Mouse (Mus musculus): ENCODE data around the gene Sh3tc1.

The Sh3tc1 gene

DNA sequence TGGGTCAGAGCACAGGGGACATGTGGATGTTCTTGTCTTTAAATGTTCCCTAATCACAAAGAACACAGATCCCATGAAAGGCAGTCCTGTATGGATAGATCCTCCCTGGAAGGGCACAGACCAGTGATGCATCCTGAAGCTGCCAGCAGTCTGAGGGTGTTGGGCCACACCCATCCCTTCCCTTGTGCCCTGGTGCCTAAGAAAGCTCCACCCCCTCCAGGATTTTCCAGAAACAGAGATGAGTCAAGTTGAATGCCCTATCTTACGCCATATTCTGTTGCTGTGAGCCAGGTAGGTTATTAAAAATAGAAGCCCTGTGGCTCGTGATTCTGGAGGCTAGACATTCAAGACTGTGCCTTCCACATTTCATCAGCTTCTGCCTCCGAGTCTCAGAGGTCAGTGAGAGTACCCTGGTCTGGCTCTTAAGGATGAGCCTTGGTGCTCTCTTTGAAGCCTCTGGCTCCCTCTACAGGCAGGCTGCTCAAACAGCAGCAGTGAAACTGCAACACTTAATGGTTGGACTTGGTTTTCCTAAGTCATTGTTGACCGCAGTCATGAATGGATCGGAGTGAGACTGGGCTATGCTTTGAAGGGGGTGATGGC lies 15.4 kb upstream of the Sh3tc1 start:
- WGBS, result 22% methylated on average over 5 of the region's 5 CpGs

DNA sequence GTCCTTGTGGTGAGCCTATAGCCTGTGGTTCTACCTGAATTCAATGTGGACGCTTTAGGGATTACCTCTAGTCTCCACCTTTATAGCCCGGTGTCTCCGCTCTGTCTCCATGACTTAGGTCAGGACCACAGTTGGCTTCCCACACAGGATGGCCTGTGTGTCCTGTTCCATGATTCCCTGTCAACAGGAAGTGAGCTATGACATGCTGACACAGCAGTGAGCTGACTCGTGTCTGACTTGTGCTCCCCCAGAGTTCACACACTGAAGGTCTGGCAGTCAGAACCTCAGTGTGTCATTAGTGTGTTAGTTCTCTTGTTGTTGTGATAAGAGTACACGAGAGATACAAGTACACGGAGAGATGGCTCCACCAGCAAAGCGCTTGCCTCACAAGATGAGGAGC lies 11.2 kb upstream of the Sh3tc1 start:
- WGBS, result 84% methylated on average over 7 of the region's 7 CpGs

DNA sequence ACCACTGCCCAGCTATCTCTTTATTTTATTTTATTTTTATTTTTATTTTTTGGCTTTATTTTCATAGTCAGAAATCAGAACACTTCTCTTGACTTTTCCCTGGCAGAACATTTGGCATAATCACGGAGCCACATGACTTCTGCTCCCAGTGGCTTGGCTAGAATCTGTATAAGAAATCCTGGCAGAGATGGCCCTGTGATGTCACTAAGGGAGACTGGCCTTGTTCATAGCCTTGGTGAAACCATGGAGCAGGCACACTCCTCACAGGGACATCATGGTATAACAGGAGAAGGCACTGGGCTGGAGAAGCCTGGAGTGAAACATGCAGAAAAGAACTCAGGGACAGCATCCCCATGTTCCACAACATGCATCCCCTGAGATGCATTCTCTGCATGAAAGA lies 10.2 kb upstream of the Sh3tc1 start:
- 79% methylated on average over 1 of the region's 1 CpGs for WGBS

DNA sequence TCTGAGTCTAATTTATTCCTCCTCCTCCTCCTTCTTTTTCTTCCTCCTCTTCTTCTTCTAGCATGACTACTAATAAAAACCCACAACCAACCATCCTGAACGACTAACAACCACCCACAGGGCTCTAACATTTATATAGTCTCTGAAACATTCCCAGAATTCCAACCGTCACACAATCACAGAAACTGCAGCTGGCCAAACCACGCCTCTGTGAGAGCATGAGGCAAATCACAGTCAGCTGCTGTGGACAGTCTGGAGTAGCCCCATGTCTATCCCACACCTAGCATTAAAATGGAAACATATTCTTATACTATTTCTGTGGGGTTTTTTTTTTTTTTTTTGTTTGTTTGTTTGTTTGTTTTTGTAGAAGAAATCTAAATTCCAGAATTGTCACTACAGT lies 9.6 kb upstream of the Sh3tc1 start:
- WGBS, result 40% methylated on average over 3 of the region's 3 CpGs

DNA sequence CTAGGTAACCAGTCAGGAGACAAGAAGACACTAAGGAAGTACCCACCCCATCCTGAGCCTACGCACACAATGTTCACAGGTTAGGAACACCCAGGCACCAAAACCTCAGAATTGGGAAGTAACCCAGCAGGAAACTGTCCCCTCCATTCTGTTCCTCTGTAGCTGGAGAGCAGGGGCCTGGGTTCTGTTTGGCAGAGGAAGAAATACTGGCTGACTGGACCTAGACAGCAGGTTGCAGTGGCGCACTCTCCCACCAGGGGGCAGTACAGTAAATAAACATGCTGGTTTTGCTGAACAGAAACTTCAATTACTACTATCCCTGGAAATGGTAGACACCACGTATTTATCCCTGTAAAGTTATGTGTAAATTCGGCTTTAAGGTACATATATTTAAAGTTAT lies 7.1 kb upstream of the Sh3tc1 start:
- WGBS, result 27% methylated on average over 4 of the region's 4 CpGs

DNA sequence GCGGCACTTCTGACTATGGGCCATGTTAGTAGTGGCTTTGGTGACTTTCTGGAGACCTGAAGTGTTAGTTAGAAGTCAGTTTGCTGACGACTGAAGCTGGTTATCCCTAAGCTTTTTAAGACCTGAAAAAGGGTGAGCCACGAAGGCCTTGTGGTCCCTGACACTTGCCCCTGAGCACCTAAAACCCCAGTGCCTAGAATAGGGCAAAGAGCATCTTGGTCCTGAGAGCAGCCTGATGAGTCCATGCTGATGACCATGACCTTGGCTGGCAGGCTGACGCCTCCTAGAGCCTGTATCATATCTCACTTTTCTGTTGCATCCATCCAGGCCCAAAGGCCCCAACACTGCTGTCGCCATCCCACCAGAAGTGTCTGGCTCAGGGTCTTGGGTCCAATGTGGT lies 5.6 kb upstream of the Sh3tc1 start:
- 94% methylated on average over 5 of the region's 5 CpGs for WGBS

DNA sequence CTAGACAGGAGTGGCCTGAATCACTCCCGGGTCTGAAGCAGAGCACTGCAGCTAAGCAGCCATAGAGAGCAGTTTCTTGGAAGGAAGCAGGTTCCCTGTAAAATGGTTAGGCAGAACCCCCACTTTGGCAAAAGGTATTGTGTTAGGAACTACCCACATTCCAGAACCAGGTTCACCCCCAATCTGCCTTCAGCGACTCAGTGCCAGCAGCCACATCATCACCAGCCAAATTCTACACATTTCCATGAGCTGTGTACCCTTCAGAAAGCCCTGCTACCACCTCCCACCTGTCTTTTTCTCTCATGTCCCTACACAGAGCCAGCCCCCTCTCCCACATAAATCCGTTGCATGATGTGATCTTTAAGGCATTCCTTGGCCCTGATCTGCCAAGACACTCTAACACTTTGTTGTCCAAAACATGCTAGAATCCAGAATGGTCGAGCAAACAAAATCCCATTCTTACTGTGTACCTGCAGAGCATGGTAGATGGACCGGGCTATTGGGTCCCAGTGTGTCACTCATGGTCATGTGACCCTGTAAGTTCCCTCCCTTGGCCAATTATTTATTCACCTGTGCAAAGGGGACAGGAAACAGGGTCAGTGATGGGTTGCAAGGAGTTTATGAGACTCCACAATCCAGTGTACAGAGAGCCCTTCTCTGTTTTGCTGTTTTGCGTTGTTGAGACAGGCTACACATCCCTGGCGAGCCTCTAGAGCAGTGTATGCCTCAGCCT lies 4.4 kb upstream of the Sh3tc1 start:
- WGBS, result 74% methylated on average over 7 of the region's 7 CpGs

DNA sequence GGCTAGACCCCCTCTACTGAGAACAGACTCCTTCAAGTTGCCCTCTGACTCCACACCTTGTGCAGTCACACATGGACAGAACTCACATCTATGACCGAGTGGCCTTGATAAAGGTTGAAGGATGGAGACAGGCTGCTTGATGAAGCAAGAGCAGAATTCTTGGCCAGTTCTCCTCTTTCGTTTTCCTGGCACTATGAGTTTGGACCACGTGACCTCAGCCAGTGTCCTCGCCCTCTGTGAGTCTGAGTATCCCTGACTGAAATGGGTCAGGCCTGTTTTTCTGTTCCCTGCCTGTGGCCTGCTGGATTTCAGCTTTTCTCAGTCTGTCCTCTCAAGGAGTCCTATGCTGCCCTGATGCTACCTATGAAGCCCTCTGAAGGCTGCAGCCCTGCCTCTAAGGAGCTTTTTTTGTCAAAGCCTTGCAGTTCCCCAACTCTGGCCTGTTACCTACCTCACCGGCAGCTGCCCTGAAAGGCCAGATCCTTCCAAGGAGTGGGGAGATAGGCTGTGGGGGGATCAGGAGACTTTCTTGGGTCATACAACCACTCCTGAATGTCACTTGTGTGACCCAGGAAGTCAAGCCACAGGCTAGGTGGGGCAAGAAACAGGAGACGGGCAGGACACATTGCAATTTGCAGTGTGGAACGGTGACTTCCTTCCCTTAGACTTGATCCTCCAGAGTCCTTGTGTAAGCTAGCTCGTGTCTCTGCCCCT lies 3.6 kb upstream of the Sh3tc1 start:
- 79% methylated on average over 8 of the region's 8 CpGs for WGBS

DNA sequence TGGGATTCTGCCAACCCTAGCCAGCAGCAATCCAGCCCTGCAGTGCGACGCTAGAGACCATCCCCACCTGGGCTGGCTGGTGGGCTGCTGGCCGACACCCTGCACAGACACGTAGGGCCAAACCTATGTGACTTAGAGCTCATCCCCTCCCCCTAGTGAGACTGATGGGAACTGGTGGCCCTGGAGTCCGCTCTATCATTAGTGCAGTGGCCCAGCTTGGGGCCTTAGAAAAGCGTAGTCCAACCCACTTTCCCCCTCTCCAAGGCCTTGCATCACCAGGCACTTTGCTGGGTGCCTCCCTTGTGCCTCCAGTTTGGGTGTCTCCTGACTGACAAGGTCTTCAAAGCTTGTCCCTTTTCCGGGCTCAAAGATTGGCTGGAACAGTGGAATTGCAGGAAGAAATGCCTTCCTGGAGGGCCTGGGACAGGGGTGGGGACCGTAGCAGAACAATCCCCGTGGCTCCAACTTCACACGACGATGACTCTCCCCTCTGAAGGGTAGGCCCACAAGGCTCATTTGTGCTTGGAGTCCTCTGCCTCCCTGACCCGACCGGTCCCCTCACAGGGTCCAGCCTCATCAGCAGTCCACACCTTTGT lies 1.5 kb upstream of the Sh3tc1 start:
- WGBS, result 63% methylated on average over 13 of the region's 13 CpGs

DNA sequence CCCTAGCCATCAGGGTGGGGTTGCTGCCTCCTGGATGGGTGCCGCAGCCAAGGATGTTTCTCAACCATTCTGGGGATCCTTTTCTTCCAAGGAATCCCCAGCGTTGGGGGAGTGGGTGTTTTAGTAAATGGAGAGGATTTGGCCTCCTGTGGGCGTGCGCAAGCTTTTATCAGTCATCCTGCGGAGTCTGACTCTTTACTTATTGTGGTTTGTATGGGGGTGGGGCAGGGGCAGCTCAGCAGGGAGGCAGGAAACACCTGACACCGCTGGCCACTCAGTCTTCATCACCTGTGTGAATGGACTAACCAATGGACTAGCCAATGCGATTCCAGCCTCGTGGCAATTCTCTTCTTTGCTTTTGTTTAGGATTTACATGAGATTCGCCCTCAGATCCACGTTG lies 929 bp upstream of the Sh3tc1 start:
- WGBS, result 23% methylated on average over 10 of the region's 10 CpGs

DNA sequence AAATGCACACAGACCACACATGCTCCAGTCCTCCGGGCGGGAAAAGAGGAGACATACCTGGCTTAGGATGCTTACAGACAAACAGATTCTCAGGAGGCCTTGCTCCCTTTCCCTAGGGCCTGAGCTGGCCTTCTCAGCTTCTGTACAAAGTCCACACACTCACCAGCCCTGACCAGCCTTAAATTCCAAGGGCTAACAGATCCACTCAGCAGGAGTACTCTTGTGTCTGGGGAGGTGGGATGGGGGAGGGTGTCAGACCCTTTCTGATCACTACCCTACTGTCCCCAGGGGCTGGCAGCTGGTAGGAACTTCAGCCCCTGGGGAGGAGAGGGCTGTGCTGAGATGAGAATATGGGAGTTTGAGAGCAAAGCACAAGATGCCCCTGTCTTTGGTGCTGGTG lies 782 bp downstream of the Sh3tc1 start:
- WGBS, result 93% methylated on average over 2 of the region's 2 CpGs

DNA sequence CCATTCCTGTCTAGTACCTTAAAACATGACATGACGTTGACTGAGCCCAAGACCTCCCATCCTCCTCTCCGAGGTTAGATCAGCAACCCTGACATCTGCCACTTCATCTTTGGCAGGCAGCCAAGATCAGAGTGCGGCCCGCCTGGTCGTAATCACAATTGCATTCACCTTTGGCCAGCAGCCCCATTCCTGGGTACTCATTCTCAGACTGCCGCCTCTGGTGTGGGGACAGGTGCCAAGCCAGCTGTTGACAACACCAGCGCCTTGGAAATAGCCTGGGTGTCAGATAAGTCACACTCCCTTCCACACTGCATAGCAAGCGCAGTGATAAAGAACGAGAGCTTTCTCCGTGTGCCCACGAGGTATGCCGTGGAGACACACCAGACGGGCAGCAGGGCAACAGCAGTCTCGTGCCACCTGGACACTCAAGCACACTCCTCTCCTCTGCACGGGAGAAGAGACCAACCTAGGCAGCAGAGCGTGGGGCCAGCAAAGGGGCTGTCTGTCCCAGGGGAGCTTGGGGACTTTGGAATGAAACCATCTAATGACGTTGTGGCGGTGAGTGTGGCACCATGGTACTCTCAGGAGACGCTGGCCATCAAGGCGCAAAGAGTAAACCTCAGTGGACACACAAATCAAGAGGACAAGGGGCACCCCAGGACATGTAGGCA lies 2.4 kb downstream of the Sh3tc1 start:
- 72% methylated on average over 20 of the region's 20 CpGs for WGBS

DNA sequence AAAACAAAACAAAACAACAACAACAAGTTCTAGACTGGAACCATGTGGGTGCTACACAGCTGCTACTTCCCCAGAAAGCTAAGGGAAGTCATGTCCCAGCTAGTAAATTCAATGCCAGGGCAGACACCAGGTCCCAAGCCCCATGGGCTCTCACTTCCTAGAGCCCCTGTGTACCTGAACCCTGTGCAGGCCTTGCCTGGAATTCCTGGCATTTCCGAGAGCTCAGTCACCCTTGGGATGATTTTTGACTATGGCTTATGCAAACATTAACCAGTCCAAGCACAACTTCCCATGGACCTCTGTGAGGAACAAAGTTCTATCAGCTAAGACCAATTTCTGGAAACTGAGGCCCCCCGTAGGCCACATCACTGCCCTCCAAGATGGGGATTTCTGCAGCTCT lies 6.3 kb downstream of the Sh3tc1 start:
- WGBS, result 80% methylated on average over 2 of the region's 2 CpGs

DNA sequence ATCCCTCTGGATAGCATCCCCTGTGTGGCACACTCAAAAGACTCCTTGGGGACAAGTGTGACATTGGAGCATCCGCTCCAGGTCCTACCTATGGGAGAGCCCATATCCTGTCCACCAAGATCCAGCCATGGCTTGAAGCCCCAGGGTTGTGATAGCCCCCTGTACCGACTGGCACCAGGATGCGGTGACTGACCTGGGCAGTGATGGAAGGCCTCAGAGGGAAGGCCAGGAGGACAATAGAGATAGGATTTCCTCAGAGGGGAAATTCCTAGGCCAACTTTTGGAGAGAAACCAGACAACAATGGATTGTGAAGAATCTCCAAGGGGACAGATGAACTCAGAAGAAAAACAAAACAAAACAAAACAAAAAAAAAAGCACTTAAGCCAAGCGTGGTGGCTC lies 8.8 kb downstream of the Sh3tc1 start:
- 87% methylated on average over 4 of the region's 4 CpGs for WGBS

DNA sequence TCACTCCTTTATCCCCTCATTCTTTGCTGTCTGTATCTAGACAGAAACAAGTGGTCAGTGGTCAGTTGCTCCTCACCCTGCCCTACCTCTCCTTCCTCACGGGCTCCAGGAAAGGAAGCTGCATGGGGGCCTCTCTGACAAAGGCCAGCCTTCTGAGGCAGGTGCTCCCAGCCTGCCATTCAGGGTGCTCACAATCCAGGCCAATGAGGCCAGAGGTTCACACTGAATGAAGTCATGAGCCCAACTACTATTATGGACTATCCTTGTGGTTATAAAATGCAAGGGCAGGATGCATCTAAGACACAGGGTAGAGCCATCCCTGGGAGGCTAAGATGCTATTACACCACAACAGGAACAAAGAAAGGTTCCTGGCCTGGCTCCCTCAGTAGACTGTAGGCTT lies 9.2 kb downstream of the Sh3tc1 start:
- WGBS, result 68% methylated on average over 1 of the region's 1 CpGs

DNA sequence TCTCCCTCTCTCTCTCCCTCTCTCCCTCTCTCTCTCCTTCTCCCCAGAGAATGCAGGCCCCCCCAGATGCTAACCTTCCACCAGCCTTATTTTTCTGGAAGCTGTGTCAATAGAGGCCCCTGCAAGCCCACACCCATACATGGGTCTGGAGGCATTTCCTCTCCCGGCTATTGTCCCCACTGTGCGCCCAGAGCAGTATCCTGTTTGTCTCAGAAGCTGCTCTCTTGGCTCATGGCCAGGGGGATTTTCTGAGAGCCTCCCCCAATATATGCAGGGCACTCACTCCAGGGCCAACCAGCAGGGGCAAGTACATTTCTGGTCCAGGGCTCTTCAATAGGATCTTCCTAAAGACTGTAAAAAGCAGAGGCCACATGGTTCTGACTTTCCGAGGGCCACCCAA lies 9.9 kb downstream of the Sh3tc1 start:
- WGBS, result 67% methylated on average over 3 of the region's 3 CpGs

DNA sequence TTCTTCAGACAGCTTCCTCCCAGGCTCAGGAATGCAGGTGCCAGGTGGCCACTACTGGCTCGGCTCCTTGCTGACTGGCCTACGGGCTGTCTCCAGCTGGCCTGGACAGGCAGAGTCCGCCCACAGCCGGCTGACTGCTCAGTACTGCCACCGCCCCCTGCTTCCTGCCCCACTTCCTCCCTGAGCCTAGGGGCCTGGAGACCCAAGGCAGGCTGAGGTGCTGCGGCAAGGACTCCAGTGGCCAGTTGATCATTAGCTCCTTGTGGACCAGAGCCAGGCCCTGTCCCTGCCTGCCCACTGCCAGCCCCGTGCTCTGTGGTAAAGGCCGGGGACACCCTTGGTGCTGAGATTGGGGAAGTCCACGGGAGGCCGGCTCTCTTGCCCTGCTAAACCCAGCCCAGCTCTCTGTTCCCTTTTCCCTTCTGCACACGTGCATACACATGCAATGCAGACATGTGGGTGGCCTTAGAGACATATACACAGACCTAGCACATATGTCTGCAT lies 10.8 kb downstream of the Sh3tc1 start:
- 42% methylated on average over 11 of the region's 11 CpGs for WGBS

DNA sequence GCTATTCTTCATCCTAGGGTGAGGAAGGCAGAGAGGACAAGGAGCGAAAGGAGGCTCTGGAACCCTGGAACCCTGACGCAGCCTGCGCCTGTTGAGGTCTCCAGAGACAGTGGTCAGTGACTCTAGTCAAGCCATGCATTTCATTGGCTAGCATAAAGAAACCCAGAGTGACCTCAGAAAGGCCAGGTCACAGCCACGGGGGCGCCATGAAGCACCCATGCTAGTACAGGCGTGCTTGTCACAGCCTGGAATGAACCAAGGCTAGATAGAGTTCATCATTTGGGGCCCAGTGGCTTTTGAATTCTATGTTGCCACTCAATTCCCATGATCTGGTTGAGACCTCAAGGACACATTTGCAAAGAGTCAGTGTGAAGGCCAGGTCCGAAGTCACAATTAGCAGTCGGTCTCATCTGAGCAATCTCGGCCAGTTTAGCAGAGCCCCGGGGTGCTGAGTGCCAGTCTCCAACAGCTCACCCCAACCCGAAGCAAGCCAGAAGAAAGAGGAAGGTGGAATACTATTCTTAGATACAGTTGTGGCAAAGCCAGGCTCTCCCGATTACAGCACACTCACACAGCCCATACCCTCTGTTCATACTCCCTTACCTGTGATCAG lies 11.3 kb downstream of the Sh3tc1 start:
- 72% methylated on average over 12 of the region's 12 CpGs for whole genome bisulfite sequencing

DNA sequence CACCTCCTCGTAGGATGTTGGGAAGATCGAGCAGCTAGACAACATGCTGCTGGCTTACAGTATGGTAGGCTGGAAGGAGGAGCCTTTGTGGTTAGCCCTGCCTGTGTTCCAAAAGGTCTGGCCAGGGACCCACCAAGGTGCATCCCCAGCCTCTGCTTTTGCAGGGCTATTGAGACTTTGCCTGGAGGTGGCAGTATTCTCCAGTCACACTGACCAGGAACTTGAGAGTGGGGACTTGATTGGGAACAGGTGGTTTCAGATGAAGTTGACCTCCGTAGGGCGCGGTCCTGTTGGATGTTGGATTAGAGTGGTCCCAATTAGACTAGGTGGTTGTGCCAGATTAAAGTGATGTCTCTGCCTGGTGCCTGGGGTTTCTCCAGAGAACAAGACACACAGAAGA lies 12.3 kb downstream of the Sh3tc1 start:
- 91% methylated on average over 5 of the region's 5 CpGs for WGBS

DNA sequence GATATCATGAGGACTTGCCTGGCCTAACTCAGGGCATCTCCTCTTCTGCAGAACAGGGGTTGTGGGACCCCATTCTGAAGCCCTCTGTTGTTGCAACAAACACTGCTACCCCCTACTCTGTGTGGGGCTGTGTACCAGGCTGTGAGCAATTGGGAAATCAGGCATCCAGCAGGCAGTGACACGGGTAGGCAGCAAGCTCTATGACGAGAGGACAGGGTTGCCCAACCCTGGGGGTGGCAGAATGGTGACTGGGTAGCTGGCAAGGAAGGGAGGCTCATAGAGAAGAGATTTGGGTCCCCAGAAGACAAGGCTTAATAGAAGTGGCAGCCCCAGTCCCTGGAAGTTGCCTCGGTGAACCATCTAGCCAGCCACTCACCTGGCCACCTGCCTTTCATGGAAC lies 13.9 kb downstream of the Sh3tc1 start:
- 88% methylated on average over 3 of the region's 3 CpGs for WGBS

DNA sequence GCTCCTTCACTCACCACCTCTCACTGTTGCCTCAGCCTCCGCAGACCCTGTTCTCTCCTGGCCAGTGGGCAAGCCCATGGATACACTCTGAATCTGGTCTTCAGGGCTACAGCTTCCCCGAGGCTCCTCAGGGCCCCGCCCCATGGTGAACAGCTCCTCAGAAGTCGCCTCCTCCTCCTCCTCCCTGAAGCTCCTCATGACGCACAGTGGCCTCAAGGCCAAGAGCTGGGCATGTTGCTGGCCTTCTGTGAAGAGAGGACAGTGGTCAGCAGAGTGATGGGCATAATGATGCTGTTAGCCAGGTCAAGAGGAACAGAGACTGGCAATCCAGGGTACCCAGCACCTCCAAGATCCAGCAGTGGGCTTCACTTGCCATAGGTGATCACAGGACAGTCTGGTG lies 15.9 kb downstream of the Sh3tc1 start:
- 70% methylated on average over 5 of the region's 5 CpGs for WGBS

DNA sequence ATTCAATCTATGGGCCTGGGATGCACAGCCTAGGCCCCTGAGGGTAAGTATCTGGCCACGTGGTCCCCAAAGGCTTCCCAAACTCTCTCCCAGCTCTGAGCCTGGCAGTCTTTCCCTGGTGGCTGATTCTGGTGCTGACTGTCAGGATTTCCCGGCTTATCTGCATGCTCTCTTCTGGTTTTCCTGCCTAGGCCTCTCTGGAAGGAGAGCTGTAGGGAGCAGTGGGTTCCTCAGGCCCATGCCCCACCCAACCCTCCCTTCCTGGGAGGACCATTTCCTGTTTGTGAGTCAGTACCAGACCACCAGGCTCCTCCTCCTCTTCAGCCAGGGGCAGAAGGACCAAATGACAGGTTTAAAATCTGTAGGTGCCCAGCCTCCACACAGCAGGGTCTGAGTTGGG lies 17.1 kb downstream of the Sh3tc1 start:
- 55% methylated on average over 2 of the region's 2 CpGs for WGBS

All from cerebral cortex, adult 2 months (tissue).